Mouse (Mus musculus): ENCODE measurements at regions not wholly inside any gene's neighbourhood (a gene's known extent, or its start where the extent isn't known, plus 50 kb on each side); places are given as distances from the start of the nearest gene placed in this dataset.

DNA sequence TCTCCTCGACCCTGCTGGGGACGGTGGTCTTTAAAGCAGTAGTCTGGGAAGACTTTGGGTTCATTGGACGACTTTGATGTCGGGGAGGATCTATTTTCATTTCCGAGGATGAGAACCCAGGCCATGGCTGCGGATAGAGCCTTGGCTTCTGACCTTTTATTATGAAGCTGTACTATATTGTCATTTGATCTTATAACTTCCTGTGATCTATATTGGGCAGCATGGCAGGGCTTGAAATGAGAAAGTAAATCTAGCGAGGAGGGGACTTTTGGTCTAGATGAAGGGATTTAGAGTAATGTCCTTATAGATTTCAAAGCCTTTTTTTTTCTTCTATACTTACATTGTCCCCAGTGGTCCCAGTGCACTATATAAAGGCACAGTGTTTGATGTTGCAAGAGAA lies 172.8 kb upstream of the Stt3b start:
- DNase-seq (ENCODE audit: low spot score in 2 of 2), result no peak

GRCm38 (mm10) chr9:115483721-115484120 lies 173.5 kb upstream of the Stt3b start:
- no peak for DNase-seq (ENCODE audit: low spot score in 2 of 2)

GRCm38 (mm10) chr9:115484408-115484807 lies 174.2 kb upstream of the Stt3b start:
- no peak for DNase-seq (ENCODE audit: low spot score in 2 of 2)

GRCm38 (mm10) chr9:115485219-115485618 lies 175.0 kb upstream of the Stt3b start:
- no peak for DNase-seq (ENCODE audit: low spot score in 2 of 2)

GRCm38 (mm10) chr9:115487175-115487760 lies 177.0 kb upstream of the Stt3b start:
- no peak for DNase-seq (ENCODE audit: low spot score in 2 of 2)

DNA sequence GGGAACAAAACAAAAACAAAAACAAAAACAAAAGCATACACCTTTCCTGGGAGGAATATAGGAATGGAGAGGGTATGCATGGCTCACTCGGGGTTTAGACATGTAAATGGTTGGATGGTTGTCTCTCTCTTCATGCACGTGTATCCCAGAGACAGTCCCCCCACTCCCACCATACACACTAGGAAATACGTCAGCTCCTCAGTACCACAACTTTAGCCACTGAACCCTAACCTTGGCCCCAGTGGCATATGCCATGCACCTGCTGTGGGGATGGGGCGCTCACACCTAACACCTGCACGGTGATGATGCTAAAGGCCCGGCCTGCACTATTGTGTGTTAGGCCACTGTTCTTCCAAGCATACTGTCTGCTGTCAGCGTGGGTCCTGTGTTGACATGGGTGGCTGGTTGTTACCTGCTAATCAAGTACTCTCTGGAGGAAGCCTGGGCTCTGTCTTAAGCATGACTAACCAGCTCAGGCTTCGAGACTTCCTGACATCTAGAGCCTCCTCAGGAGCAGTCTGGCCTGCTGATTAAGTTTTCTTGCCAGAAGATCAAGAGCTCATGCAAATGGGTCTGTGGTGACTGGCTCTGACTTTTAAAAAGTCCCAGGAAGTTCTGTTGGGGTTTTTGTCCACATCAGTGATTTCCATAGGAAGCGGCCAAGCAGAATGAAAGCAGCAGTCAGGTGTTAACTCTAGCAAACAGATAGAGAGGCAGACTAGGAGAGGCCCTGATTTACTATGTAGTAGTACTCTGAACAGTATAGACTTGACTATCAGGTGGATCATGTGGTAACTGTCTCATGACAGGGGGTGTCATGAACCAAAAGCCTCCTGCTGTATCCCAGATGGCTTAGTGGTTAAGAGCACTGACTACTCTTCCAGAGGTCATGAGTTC lies 178.9 kb upstream of the Stt3b start:
- no peak for DNase-seq (ENCODE audit: low spot score in 2 of 2)

GRCm38 (mm10) chr9:115492431-115493171 lies 182.4 kb upstream of the Stt3b start:
- no peak for DNase-seq (ENCODE audit: low spot score in 2 of 2)

GRCm38 (mm10) chr9:115493765-115494164 lies 183.5 kb upstream of the Stt3b start:
- no peak for DNase-seq (ENCODE audit: low spot score in 2 of 2)

GRCm38 (mm10) chr9:115499536-115499935 lies 189.3 kb upstream of the Stt3b start:
- DNase-seq (ENCODE audit: low spot score in 2 of 2), result no peak

- DNase-seq (ENCODE audit: low spot score in 2 of 2), result no peak
Observed at GRCm38 (mm10) chr9:115504789-115505188, 194.6 kb upstream of the Stt3b start.

DNA sequence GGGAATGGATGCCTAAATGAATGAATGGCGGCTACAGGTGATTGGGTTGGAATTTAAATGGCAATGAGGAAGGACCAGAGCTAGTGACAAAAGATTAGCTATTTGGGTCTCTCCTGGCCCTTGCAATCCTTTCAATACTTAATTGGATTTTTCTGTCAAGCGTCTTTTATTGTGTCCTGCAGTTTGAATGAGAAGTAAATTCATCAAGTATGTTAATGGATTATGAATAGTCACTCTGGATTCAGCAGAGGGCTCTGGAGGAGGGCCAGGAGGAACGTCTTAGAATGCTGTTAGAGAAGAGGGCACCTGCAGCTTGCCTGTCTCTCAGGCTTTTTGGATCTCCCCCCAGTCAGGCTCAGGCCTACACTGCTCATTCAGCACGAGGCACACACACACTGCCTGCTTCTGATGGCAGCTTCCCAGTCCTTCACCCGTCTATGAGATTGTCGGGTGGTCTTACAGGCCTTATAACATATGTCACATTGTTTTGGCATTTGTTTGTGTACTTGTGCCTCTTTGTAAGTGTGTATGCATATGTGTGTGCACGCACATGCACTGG lies 197.0 kb upstream of the Stt3b start:
- no peak for DNase-seq (ENCODE audit: low spot score in 2 of 2)

DNA sequence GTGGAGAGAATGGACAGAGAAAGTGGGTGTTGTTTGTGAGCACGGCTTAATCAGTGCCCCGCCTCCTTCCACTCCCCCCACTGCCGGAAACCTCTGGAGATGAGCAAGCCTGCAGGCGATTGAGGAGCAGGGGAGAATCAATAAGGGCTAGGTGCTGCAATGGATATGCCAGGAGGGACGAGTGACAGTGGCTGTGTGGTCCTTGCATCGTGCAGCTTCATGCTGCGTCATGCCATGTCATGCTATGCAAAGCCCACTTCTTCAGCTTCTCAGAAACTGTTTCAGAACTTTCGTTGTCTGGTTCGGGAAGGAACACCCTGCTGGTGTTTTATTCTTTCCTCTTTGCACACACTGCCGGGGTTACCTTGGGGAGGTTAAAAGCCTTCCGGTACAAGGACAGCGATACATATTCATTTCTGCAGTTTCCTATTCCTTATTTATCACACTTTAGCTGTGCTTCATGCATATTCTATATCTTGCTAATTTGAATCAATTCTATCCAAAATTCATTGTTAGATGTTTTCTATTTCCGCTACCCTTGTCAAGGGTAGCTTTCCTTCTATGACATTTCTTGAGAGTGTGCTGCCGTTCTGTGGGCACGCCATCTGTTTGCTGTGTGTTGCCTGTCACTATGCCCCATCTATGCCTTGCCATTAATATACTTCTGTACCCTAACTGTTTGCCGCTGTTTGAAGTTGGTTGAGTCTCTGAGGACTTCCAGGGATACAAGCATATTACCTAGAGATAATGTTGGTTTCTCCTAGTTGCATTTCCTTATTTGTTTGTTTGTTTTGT lies 202.8 kb upstream of the Stt3b start:
- no peak for DNase-seq (ENCODE audit: low spot score in 2 of 2)

- DNase-seq (ENCODE audit: low spot score in 2 of 2), result no peak
Observed at GRCm38 (mm10) chr9:115517903-115518302, 207.7 kb upstream of the Stt3b start.

DNA sequence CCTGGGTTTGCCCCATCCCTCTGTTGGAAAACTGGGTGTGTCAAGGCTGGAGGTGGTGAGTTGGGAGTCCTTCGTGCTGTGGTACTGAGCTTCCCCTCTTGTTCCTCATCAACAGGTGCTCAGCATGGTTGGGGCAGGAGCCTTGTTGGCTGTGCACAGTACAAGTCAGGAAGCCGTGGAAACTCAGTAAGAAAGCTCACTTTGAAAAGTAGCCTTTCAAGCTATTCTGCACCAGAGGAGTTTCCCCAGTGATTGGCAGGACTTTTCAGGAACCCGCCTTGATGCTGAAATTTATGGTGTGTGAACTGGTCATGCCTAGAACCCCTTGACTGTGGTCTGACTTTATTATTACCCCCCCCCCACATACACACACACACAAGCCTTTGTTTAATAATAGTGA lies 213.9 kb upstream of the Stt3b start:
- no peak for DNase-seq (ENCODE audit: low spot score in 2 of 2)

- no peak for DNase-seq (ENCODE audit: low spot score in 2 of 2)
Observed at GRCm38 (mm10) chr9:115524591-115524990, 214.4 kb upstream of the Stt3b start.

DNA sequence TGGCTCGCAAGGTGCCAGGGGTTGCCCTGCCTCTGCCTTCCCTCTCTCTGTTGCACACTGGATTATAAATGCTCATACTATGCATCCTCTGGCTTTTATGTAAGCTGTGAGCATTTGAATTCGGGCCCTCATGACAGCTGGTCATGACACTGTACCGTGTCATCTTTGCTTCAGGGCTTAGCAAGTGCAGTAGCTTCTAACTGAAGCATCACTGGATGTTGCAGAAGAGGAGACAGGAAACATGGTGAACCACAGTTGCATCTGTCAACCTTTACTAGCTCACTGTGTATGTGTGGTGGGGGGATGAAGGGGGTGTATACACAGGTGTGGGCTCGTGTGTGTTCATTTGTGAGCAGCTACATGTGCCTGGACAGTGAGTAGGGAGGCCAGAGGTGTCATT lies 216.1 kb upstream of the Stt3b start:
- DNase-seq (ENCODE audit: low spot score in 2 of 2), result no peak

- no peak for DNase-seq (ENCODE audit: low spot score in 2 of 2)
Observed at GRCm38 (mm10) chr9:115526981-115527380, 216.8 kb upstream of the Stt3b start.

GRCm38 (mm10) chr9:115534198-115534597 lies 224.0 kb upstream of the Stt3b start:
- DNase-seq (ENCODE audit: low spot score in 2 of 2), result no peak

DNA sequence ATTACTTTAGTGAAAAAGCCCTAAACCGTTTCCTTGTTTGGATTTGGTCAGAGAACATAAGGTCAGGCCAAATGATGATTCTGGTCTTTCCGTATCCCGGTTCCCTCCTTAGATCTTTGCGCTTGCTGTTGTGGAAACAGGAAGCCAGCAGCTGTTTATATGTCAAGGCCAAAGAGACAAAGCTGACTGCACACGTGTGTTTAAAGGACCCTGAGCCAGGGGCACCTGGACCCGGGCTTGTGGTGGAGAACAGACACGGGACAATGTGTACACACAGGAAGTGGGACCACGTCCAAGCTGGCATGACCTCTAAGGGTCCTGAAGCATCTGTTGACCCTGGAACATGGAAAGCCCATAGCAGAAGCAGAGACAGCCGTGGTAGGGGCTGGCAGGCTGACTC lies 233.4 kb upstream of the Stt3b start:
- DNase-seq (ENCODE audit: low spot score in 2 of 2), result no peak

- DNase-seq (ENCODE audit: low spot score in 2 of 2), result no peak
Observed at GRCm38 (mm10) chr9:115545178-115545577, 235.0 kb upstream of the Stt3b start.

DNA sequence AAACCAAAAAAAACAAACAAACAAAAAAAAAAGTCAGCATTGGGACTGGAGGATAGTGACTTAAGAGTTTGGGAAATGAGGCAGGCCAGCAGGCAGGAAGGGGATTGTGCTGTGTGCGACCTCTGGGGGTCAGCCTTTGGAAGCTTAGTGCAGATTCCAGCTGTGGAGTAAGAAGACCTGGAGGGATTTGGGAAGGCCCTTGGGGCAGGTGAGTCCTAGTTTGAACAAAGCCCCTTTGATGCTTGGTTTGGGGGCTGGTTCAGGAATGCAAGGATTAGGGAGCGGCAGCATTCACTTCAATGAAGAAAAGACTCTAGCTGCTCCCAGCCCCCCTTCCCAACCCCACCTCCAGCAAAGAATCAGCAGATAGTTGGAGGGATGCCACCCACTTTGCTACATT lies 235.6 kb upstream of the Stt3b start:
- no peak for DNase-seq (ENCODE audit: low spot score in 2 of 2)
